Mouse (Mus musculus): ENCODE measurements around the gene Tango2. TPM values are rescaled to one million over a fixed set of nuclear protein-coding genes. Genes with fewer than 3 reads are reported as not detected.

Tango2 gene
- polyA plus RNA-seq, 1 experiment from 2014 or later, result 66.5 TPM

DNA sequence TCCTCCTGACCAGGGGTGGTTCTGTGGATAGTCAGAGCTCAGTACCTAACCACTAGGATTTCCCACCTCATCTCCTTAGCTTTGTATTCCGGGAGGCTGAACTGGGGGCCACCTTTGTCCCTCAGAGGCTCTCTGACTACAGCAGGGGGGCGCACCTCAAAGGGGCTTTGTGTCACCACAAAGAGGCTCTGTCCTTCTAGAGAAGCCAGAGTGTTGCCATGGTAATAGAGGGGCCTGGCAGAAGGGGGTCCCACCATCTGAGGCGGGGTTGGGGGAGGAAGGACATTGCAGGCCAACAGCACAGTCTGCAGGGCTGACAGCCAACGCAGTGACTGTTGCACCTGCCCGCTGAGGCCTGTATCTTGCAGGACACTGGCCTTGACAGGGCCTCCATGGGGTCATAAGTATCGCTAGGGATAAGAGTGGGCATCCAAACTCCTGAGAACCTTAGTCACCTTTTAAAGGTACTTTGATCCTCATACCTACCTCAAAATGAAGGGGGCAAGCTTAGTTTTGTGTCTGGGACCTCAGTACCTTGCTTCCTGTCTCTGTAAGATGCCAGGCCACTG lies 32.7 kb upstream of the Tango2 start:
- peak; percentile 89 for ATAC-seq
- Histone ChIP-seq H3K27me3 (no peaks in the 10 kb centered on the region), H3K9ac (replicated peaks) (no peak overlapping the region; the same call in 1 of the 2 replicates), H3K27ac (peak overlapping the region; percentile 86), H3K4me3 (replicated peaks) (no peak overlapping the region), H3K4me2 (replicated peaks) (0 out of 2 replicates have a peak overlapping the region, but pooled peaks have one; percentile 2), H3K36me3 (no peaks in the 10 kb centered on the region), H3K4me1 (replicated peaks) (peaks cover 84% of the 10 kb centered on the region), H3K9me3 (no peaks in the 10 kb centered on the region)
- WGBS, result 5% methylated on average over 6 of the region's 6 CpGs

GRCm38 (mm10) chr16:18379338-18380001 lies 31.6 kb upstream of the Tango2 start:
- H3K9ac ChIP-seq (replicated peaks), result 0 out of 2 replicates have a peak overlapping the region, but pooled peaks have one; percentile 4
- H3K9me3 ChIP-seq, result no peaks in the 10 kb centered on the region
- WGBS, result 49% methylated on average over 8 of the region's 8 CpGs
- peaks cover 79% of the 10 kb centered on the region for H3K4me1 ChIP-seq (replicated peaks)
- H3K27ac ChIP-seq, result peak overlapping the region; percentile 86
- no peak for ATAC-seq
- H3K4me2 ChIP-seq (replicated peaks), result no peak overlapping the region
- no peaks in the 10 kb centered on the region for H3K36me3 ChIP-seq
- H3K27me3 ChIP-seq, result no peaks in the 10 kb centered on the region
- no peak overlapping the region for H3K4me3 ChIP-seq (replicated peaks)

DNA sequence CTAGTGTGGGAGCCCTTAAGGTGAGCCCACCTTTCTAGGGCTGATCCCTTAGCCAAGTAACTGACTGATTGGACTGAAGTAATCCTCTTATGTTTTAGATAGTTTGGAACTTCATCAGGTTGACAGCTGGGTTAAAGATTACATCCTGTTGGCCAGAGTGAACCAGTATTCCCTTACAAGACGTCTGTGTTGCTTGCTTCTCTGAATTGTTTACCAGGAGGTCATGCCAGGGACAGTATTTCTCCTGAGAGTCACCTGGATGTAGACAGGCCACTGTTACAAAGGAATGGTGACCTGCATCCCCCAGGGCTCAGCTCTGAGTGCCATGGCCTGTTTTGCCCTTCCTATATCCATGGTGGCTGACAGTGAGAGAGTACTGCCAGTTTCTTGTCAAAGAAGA lies 30.6 kb upstream of the Tango2 start:
- Histone ChIP-seq H3K36me3 (no peaks in the 10 kb centered on the region), H3K9ac (replicated peaks) (no peak overlapping the region), H3K4me3 (replicated peaks) (no peak overlapping the region), H3K9me3 (no peaks in the 10 kb centered on the region), H3K27ac (0 out of 2 replicates have a peak overlapping the region, but pooled peaks have one; percentile 86), H3K4me1 (replicated peaks) (peaks cover 71% of the 10 kb centered on the region), H3K4me2 (replicated peaks) (no peak overlapping the region), H3K27me3 (no peaks in the 10 kb centered on the region)
- ATAC-seq, result no peak
- 47% methylated on average over 1 of the region's 1 CpGs for WGBS

DNA sequence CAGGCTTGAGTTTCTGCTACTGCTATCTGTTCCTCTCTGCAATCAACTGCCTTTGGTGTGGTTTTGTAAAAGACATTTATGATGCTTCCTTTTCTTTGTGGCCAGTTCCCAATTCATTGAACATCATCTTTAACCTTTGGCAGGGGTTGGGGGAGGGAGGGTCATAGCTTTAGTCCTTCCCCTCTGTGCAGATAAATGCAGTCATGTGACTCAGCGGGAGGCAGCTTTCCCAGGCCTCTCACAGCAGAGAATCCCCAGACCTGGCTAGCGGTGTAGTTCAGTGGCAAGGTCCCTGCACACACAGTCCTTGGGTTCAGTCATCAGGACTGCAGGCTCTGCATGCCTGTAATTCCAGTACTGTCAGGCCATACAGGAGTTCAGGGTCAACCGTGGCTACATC lies 29.3 kb upstream of the Tango2 start:
- no peak for ATAC-seq
- peaks cover 6% of the 10 kb centered on the region for H3K36me3 ChIP-seq
- peaks cover 58% of the 10 kb centered on the region for H3K4me1 ChIP-seq (replicated peaks)
- H3K4me2 ChIP-seq (replicated peaks), result no peak overlapping the region
- H3K27me3 ChIP-seq, result no peaks in the 10 kb centered on the region
- no peaks in the 10 kb centered on the region for H3K9me3 ChIP-seq
- WGBS, result 23% methylated on average over 3 of the region's 3 CpGs
- peak overlapping the region; percentile 25; the same call in 1 of the 2 replicates for H3K27ac ChIP-seq
- H3K4me3 ChIP-seq (replicated peaks), result no peak overlapping the region
- 0 out of 2 replicates have a peak overlapping the region, but pooled peaks have one; percentile 36 for H3K9ac ChIP-seq (replicated peaks)

DNA sequence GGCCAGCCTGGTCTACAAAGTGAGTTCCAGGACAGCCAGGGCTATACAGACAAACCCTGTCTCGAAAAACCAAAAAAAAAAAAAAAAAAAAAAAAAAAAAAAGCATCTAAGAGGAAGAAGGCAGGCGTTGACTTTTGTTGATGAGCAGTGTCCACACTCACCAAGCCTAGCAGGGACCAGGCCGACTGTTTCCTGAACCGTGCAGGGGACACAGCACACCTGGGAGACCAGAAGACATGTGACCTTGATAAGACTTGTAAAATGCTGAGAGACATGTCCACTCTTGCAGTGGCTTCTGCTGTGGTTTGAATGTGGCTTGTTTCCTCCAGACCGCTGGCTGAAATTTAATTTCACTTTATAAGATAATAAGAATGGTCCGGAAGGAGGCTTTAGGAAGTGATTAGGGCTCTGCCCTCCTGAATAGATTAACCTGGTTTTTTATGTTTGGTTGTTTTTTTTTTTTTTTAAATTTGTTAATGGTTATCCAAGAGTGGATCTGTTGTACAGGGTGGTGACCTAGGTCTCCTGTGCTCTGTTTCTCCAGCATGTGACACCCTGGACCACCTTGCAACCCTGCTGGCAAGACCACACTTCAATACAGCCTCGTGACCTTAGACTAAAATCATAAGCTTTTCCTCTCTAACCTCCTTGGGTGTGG lies 28.5 kb upstream of the Tango2 start:
- Histone ChIP-seq H3K27ac (peak overlapping the region; percentile 25; the same call in 1 of the 2 replicates), H3K27me3 (no peaks in the 10 kb centered on the region), H3K4me1 (replicated peaks) (peaks cover 50% of the 10 kb centered on the region), H3K4me2 (replicated peaks) (no peak overlapping the region), H3K9ac (replicated peaks) (no peak overlapping the region), H3K9me3 (no peaks in the 10 kb centered on the region), H3K36me3 (peaks cover 10% of the 10 kb centered on the region), H3K4me3 (replicated peaks) (no peak overlapping the region)
- WGBS, result 84% methylated on average over 7 of the region's 7 CpGs
- no peak for ATAC-seq

DNA sequence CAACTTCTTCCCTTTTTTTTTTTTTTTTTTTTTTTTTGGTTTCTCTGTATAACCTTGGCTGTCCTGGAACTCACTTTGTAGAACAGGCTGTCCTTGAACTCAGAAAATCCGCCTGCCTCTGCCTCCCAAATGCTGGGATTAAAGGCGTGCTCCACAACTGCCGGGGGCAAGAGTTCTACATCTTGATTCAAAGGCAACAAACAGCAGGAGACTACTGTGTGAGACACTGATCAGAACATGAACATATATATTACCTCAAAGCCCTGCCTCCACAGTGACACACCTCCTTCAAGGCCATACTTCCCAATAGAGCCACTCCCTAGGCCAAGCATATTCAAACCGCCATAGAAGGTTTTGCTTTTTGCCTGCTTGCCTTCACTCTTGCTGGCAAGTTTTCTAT lies 25.7 kb upstream of the Tango2 start:
- Histone ChIP-seq H3K4me1 (replicated peaks) (peaks cover 22% of the 10 kb centered on the region), H3K9ac (replicated peaks) (no peak overlapping the region), H3K4me2 (replicated peaks) (no peak overlapping the region), H3K36me3 (peaks cover 13% of the 10 kb centered on the region), H3K27me3 (no peaks in the 10 kb centered on the region), H3K9me3 (no peaks in the 10 kb centered on the region), H3K4me3 (replicated peaks) (no peak overlapping the region), H3K27ac (no peak overlapping the region)
- WGBS, result 92% methylated on average over 4 of the region's 4 CpGs
- no peak for ATAC-seq

DNA sequence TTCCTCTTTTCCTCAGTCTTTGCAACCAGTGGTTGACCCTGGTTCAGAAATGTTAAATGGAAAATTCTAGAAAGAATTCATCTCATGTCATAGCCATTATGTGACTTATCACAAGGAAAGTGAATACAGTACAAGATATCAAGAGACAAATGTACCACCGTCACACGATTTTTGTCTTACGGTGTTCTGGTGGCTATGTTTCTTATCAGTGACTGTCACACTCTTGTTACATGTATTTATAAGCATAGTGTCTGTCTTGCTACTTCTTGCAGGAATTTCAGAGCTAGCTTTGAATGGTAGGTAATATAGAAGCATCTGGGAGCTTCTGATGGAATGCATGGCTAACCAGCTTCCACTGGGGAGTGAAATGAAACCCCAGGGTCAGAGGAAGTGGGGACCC lies 22.3 kb upstream of the Tango2 start:
- H3K27me3 ChIP-seq, result no peaks in the 10 kb centered on the region
- H3K4me1 ChIP-seq (replicated peaks), result peaks cover 4% of the 10 kb centered on the region; the same call in 1 of the 2 replicates
- H3K36me3 ChIP-seq, result peaks cover 21% of the 10 kb centered on the region
- no peak overlapping the region for H3K4me2 ChIP-seq (replicated peaks)
- no peak for ATAC-seq
- WGBS, result 94% methylated on average over 3 of the region's 3 CpGs
- H3K9me3 ChIP-seq, result no peaks in the 10 kb centered on the region
- no peak overlapping the region for H3K4me3 ChIP-seq (replicated peaks)
- H3K27ac ChIP-seq, result no peak overlapping the region
- no peak overlapping the region for H3K9ac ChIP-seq (replicated peaks)

DNA sequence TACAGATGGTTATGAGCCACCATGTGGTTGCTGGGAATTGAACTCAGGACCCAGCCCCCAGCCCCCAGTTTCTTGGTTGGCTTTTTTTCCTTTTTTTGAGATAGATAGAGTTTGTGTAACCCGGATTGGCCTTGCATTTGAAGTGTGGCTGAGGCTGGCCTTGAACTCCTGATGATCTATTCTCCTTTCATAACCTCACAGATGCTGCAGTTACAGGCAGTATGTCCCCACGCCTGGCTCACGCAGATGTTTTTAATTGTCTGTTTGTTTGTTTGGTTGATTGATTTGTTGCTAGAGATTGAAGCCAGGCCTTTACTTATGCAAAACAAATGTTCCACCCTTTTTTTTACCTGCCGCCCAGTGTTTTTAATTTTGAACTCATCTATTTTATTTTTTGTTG lies 18.9 kb upstream of the Tango2 start:
- no peak overlapping the region for H3K27ac ChIP-seq
- no peaks in the 10 kb centered on the region for H3K27me3 ChIP-seq
- no peak overlapping the region for H3K4me3 ChIP-seq (replicated peaks)
- 95% methylated on average over 4 of the region's 4 CpGs for WGBS
- peaks cover 30% of the 10 kb centered on the region for H3K36me3 ChIP-seq
- no peak for ATAC-seq
- no peaks in the 10 kb centered on the region for H3K9me3 ChIP-seq
- H3K9ac ChIP-seq (replicated peaks), result no peak overlapping the region
- no peak overlapping the region for H3K4me2 ChIP-seq (replicated peaks)
- H3K4me1 ChIP-seq (replicated peaks), result no peaks in the 10 kb centered on the region

GRCm38 (mm10) chr16:18362948-18363347 lies 15.0 kb upstream of the Tango2 start:
- Histone ChIP-seq H3K4me3 (replicated peaks) (no peak overlapping the region), H3K9ac (replicated peaks) (no peak overlapping the region), H3K36me3 (peaks cover 25% of the 10 kb centered on the region), H3K9me3 (no peaks in the 10 kb centered on the region), H3K4me2 (replicated peaks) (no peak overlapping the region), H3K27ac (no peak overlapping the region), H3K4me1 (replicated peaks) (peaks cover 7% of the 10 kb centered on the region; the same call in 1 of the 2 replicates), H3K27me3 (no peaks in the 10 kb centered on the region)
- no peak for ATAC-seq
- 85% methylated on average over 8 of the region's 8 CpGs for WGBS

GRCm38 (mm10) chr16:18360151-18360805 lies 12.4 kb upstream of the Tango2 start:
- WGBS, result 67% methylated on average over 6 of the region's 6 CpGs
- Histone ChIP-seq H3K9ac (replicated peaks) (no peak overlapping the region), H3K4me2 (replicated peaks) (no peak overlapping the region), H3K4me1 (replicated peaks) (peaks cover 9% of the 10 kb centered on the region; the same call in 1 of the 2 replicates), H3K9me3 (no peaks in the 10 kb centered on the region), H3K27ac (no peak overlapping the region), H3K36me3 (peaks cover 18% of the 10 kb centered on the region), H3K4me3 (replicated peaks) (no peak overlapping the region), H3K27me3 (no peaks in the 10 kb centered on the region)
- no peak for ATAC-seq

DNA sequence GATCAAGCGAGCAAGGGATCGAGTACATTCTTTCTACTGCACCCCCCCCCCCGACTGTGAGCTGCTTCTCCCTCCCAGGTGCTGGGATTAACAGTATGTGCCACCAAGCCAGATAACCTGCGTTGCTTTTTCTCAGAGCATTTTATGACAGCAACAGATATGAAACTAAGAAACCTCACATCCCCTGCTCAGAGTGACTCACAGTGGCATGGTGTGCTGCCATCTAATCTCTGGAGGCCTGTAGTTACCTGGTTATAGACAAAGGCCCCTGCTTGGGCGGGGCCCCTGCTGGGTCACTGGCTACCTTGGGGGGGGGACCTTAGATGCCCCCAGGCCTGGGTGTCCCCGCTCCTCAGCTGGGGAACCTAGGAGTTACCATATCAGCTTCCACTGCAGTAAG lies 10.1 kb upstream of the Tango2 start:
- peaks cover 17% of the 10 kb centered on the region; the same call in 1 of the 2 replicates for H3K4me1 ChIP-seq (replicated peaks)
- 85% methylated on average over 6 of the region's 6 CpGs for WGBS
- no peaks in the 10 kb centered on the region for H3K9me3 ChIP-seq
- peaks cover 17% of the 10 kb centered on the region for H3K36me3 ChIP-seq
- ATAC-seq, result no peak
- H3K9ac ChIP-seq (replicated peaks), result no peak overlapping the region
- H3K4me2 ChIP-seq (replicated peaks), result no peak overlapping the region
- H3K27ac ChIP-seq, result no peak overlapping the region
- H3K4me3 ChIP-seq (replicated peaks), result no peak overlapping the region
- H3K27me3 ChIP-seq, result no peaks in the 10 kb centered on the region

- ATAC-seq, result no peak
- 91% methylated on average over 1 of the region's 1 CpGs for WGBS
Measured at GRCm38 (mm10) chr16:18356961-18357360, 9.1 kb upstream of the Tango2 start.

More at GRCm38 (mm10) chr16:18356961-18357360, 9.1 kb upstream of the Tango2 start:
- H3K4me3 ChIP-seq (replicated peaks), result no peak overlapping the region
- H3K9ac ChIP-seq (replicated peaks), result no peak overlapping the region
- no peaks in the 10 kb centered on the region for H3K27me3 ChIP-seq
- H3K4me2 ChIP-seq (replicated peaks), result no peak overlapping the region
- H3K4me1 ChIP-seq (replicated peaks), result peaks cover 23% of the 10 kb centered on the region; the same call in 1 of the 2 replicates
- no peaks in the 10 kb centered on the region for H3K9me3 ChIP-seq
- H3K36me3 ChIP-seq, result peaks cover 16% of the 10 kb centered on the region
- no peak overlapping the region for H3K27ac ChIP-seq

All from midbrain, embryonic 13.5 days (tissue).